Mouse (Mus musculus) E14TG2a.4 (cell line): ENCODE measurements around the gene Asphd2.

Experiments used
- H3K27me3 ChIP-seq: 2 replicates; pipeline ENCODE4 v1.6.1; 2014; ENCODE audit warnings: low read length, control low read depth; ENCODE audit not compliant: insufficient read depth
- H3K36me3 ChIP-seq: 2 replicates; pipeline ENCODE4 v1.6.1; 2014; ENCODE audit warnings: low read length, control low read depth; ENCODE audit not compliant: insufficient read depth
- H3K4me1 ChIP-seq: replicated peaks from 2 replicates; pipeline ENCODE4 v1.6.1; 2014; ENCODE audit warnings: low read depth, low read length, control low read depth
- H3K4me3 ChIP-seq: replicated peaks from 2 replicates; pipeline ENCODE4 v1.5.1; 2014; ENCODE audit warnings: mild to moderate bottlenecking, low read length
- H3K9me3 ChIP-seq: 2 replicates; pipeline ENCODE4 v1.6.1; 2014; ENCODE audit warnings: low read length, control low read depth
- CTCF ChIP-seq: conservative IDR thresholded peaks from 2 replicates; pipeline ENCODE4 v1.5.1; 2014; ENCODE audit warnings: low read length
- NANOG ChIP-seq: IDR thresholded peaks from 2 replicates; pipeline ENCODE4 v1.6.1; 2014; ENCODE audit warnings: borderline replicate concordance, low read length, mixed read lengths
- POU5F1 ChIP-seq: IDR thresholded peaks from 2 replicates; pipeline ENCODE4 v1.6.1; 2014; ENCODE audit warnings: low read length, borderline replicate concordance

The Asphd2 gene

DNA sequence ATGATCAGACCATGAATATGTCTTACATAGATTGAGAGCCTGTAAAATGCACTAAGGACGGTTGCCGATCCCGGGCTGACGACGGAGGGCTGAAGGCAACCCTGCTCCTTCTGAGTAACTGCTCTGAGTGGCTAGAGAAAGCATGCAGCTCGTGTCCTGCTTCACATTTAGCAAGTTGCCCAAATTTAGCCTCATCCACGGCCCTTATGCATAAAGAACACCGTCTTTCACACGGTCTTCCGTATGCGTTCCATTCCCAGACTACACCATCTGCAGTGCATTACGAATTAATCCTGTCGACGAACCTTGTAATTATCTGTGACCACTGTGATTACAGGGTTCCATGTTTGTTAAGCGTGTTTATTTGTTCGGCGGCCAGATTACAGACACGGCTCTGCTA is 1.4 kb upstream of the Asphd2 start:
- no peak overlapping the region for H3K4me3 ChIP-seq
- no peaks in the 10 kb centered on the region for H3K36me3 ChIP-seq
- H3K27me3 ChIP-seq: peaks cover 56% of the 10 kb centered on the region
- peaks cover 36% of the 10 kb centered on the region for H3K4me1 ChIP-seq
- TF ChIP-seq POU5F1: no peak
- TF ChIP-seq NANOG: no peak
- no peak for TF ChIP-seq CTCF
- H3K9me3 ChIP-seq: no peaks in the 10 kb centered on the region

GRCm38 (mm10) chr5:112394415-112394763 is 277 bp downstream of the Asphd2 start:
- H3K4me1 ChIP-seq: peaks cover 41% of the 10 kb centered on the region
- H3K36me3 ChIP-seq: no peaks in the 10 kb centered on the region
- TF ChIP-seq POU5F1: no peak
- no peak for TF ChIP-seq CTCF
- TF ChIP-seq NANOG: no peak
- peaks cover 65% of the 10 kb centered on the region for H3K27me3 ChIP-seq
- H3K9me3 ChIP-seq: no peaks in the 10 kb centered on the region
- peak overlapping the region; percentile 81 for H3K4me3 ChIP-seq

- TF ChIP-seq NANOG (no peak), CTCF (no peak), POU5F1 (no peak)
- H3K27me3 ChIP-seq: peaks cover 70% of the 10 kb centered on the region
- H3K9me3 ChIP-seq: no peaks in the 10 kb centered on the region
- peaks cover 41% of the 10 kb centered on the region for H3K4me1 ChIP-seq
- peak overlapping the region; percentile 81 for H3K4me3 ChIP-seq
- no peaks in the 10 kb centered on the region for H3K36me3 ChIP-seq
Observed at GRCm38 (mm10) chr5:112393741-112394414, 788 bp downstream of the Asphd2 start.

- Histone ChIP-seq H3K36me3 (no peaks in the 10 kb centered on the region), H3K4me1 (peaks cover 51% of the 10 kb centered on the region), H3K27me3 (peaks cover 72% of the 10 kb centered on the region), H3K9me3 (no peaks in the 10 kb centered on the region), H3K4me3 (peak overlapping the region; percentile 66)
- TF ChIP-seq POU5F1: no peak
- TF ChIP-seq NANOG: no peak
- TF ChIP-seq CTCF: no peak
Observed at GRCm38 (mm10) chr5:112391676-112392323, 2.9 kb downstream of the Asphd2 start.

DNA sequence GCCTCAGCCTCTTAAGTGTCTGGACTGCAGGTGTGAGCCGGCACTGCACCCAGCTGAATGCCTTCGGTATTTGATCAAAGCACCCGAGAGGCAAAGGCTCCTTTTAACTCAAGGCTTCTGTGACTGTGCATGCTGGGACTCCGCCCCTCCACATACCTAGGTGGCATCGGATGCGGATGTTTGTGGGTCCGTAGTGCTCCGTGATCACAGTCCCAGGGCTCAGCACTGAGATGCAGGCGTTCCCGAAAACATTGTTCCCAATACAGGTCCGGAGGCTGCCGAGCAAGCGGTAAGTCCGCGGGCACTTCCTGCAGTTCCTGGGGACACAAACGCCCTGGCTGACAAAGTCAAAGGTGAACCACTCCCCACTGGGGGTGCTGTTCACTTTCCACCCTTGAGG is 3.7 kb downstream of the Asphd2 start:
- Histone ChIP-seq H3K4me3 (peak overlapping the region; percentile 66), H3K4me1 (peaks cover 58% of the 10 kb centered on the region), H3K36me3 (no peaks in the 10 kb centered on the region), H3K9me3 (no peaks in the 10 kb centered on the region), H3K27me3 (peaks cover 67% of the 10 kb centered on the region)
- TF ChIP-seq CTCF (0 out of 2 replicates have a peak, but pooled peaks have one; percentile 11), NANOG (no peak)

- Histone ChIP-seq H3K9me3 (no peaks in the 10 kb centered on the region), H3K36me3 (no peaks in the 10 kb centered on the region), H3K4me1 (peaks cover 52% of the 10 kb centered on the region), H3K27me3 (peaks cover 54% of the 10 kb centered on the region), H3K4me3 (no peak overlapping the region)
- no peak for TF ChIP-seq CTCF
- TF ChIP-seq POU5F1: no peak
Observed at GRCm38 (mm10) chr5:112389352-112389751, 5.3 kb downstream of the Asphd2 start.

GRCm38 (mm10) chr5:112385973-112386372 is 8.7 kb downstream of the Asphd2 start:
- H3K27me3 ChIP-seq: peaks cover 20% of the 10 kb centered on the region
- 0 out of 2 replicates have a peak, but pooled peaks cover under 1% of the 10 kb centered on the region for H3K36me3 ChIP-seq
- peaks cover 27% of the 10 kb centered on the region for H3K4me1 ChIP-seq
- H3K4me3 ChIP-seq: no peak overlapping the region
- TF ChIP-seq POU5F1: no peak
- TF ChIP-seq NANOG: no peak
- no peak for TF ChIP-seq CTCF
- H3K9me3 ChIP-seq: no peaks in the 10 kb centered on the region

DNA sequence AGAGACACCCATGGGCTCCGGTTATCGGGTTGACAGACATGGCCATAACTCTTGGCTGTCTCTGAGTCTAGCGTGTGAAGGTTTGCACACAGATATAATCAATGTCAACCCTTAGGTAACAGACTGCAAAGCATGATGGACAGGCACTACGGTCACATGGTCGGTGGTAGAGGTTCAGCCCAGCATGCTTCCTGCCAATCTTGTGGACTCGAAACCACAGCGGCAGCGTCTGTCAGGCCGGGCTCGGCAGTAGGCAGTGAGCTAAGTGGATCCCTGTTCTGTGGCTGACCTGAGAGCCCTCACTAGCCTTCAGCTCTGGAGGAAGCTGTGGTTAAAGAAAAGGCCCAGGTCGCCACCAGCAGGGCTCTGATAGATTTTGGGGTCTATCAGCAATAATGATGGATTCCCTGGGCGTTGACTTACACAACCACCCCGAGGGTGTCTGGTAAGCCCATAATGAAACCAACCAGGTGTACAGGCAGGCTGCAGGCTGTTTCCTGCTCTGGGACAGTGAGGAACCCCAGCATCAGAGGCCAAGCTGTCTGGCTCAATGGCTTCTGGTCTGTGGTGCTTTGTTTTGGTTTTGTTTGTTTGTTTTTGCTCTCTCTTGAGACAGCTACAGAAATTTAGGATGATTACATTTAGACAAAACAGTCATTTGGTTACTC is 9.7 kb downstream of the Asphd2 start:
- peaks cover 13% of the 10 kb centered on the region for H3K27me3 ChIP-seq
- peaks cover 11% of the 10 kb centered on the region for H3K36me3 ChIP-seq
- H3K4me3 ChIP-seq: no peak overlapping the region
- H3K9me3 ChIP-seq: no peaks in the 10 kb centered on the region
- TF ChIP-seq POU5F1 (no peak), CTCF (no peak), NANOG (no peak)
- peaks cover 23% of the 10 kb centered on the region for H3K4me1 ChIP-seq
